Mouse (Mus musculus) midbrain, embryonic 15.5 days (tissue): ENCODE data around the gene Ppp4r1. TPM values are rescaled to one million over a fixed set of nuclear protein-coding genes. Genes with fewer than 3 reads are reported as not detected.

Source experiments
- ATAC-seq: fragments of 200-750 bp; cut with Nextera tagmentation; replicated peaks from 2 replicates; pipeline ENCODE4 v1.8.0; 2017; ENCODE audit warnings: moderate TSS enrichment
- H3K27ac ChIP-seq: fragments of 300-500 bp; sonication (generic); 2 replicates; pipeline ENCODE4 v1.5.1; 2015; ENCODE audit warnings: mild to moderate bottlenecking, inconsistent platforms
- H3K27me3 ChIP-seq: fragments of 300-500 bp; sonication (generic); replicated peaks from 2 replicates; pipeline ENCODE4 v1.6.1; 2015; ENCODE audit warnings: inconsistent platforms
- H3K36me3 ChIP-seq: fragments of 300-500 bp; sonication (generic); replicated peaks from 2 replicates; pipeline ENCODE4 v1.6.1; 2015; ENCODE audit warnings: inconsistent platforms
- H3K4me1 ChIP-seq: fragments of 300-500 bp; sonication (generic); 2 replicates; pipeline ENCODE4 v1.6.1; 2015; ENCODE audit warnings: inconsistent platforms
- H3K4me2 ChIP-seq: fragments of 300-500 bp; sonication (generic); 2 replicates; pipeline ENCODE4 v1.6.1; 2015; ENCODE audit warnings: inconsistent platforms, mild to moderate bottlenecking, moderate library complexity
- H3K4me3 ChIP-seq: fragments of 300-500 bp; sonication (generic); 2 replicates; pipeline ENCODE4 v1.5.1; 2015; ENCODE audit warnings: mild to moderate bottlenecking, inconsistent platforms
- H3K9ac ChIP-seq: fragments of 300-500 bp; sonication (generic); 2 replicates; pipeline ENCODE4 v1.6.1; 2015; ENCODE audit warnings: mild to moderate bottlenecking, inconsistent platforms
- H3K9me3 ChIP-seq: fragments of 300-500 bp; sonication (generic); 2 replicates; pipeline ENCODE4 v1.6.1; 2016; ENCODE audit warnings: inconsistent platforms
- WGBS: fragments of 180-500 bp; shearing (Covaris S2); methylation state at CpG from one replicate; pipeline ENCODE4 v1.1.7; 2015; ENCODE audit warnings: mixed read lengths; 5-methylcytosine and 5-hydroxymethylcytosine counted together
- polyA plus RNA-seq: library from polyadenylated mRNA; unstranded; fragments of >200 nt; fragmentation: Nextera tagmentation; extraction: Ambion mirVana; gene quantifications from 2 replicates; pipeline ENCODE4 v1.2.1, GENCODE M21; 2015

Ppp4r1 gene
- polyA plus RNA-seq, 1 experiment from 2014 or later = 49.2 TPM

GRCm38 (mm10) chr17:65794096-65794850 is 11.9 kb downstream of the Ppp4r1 start:
- Histone ChIP-seq H3K27ac (no peak overlapping the region), H3K27me3 (no peaks in the 10 kb centered on the region), H3K9me3 (no peaks in the 10 kb centered on the region), H3K9ac (no peak overlapping the region), H3K36me3 (no peaks in the 10 kb centered on the region), H3K4me2 (no peak overlapping the region), H3K4me1 (no peaks in the 10 kb centered on the region), H3K4me3 (no peak overlapping the region)
- no peak for ATAC-seq
- 91% methylated on average over 13 of the region's 13 CpGs for WGBS

- no peaks in the 10 kb centered on the region for H3K9me3 ChIP-seq
- no peaks in the 10 kb centered on the region for H3K27me3 ChIP-seq
- no peak overlapping the region for H3K27ac ChIP-seq
- no peaks in the 10 kb centered on the region for H3K4me1 ChIP-seq
- no peak overlapping the region for H3K4me2 ChIP-seq
- no peak for ATAC-seq
- WGBS = 82% methylated on average over 7 of the region's 7 CpGs
- no peak overlapping the region for H3K4me3 ChIP-seq
- H3K9ac ChIP-seq = no peak overlapping the region
- no peaks in the 10 kb centered on the region for H3K36me3 ChIP-seq
Measured at GRCm38 (mm10) chr17:65796056-65796455, 13.7 kb downstream of the Ppp4r1 start.

- 79% methylated on average over 4 of the region's 4 CpGs for WGBS
- no peak overlapping the region for H3K4me2 ChIP-seq
- ATAC-seq = no peak
Measured at GRCm38 (mm10) chr17:65798446-65798845, 16.1 kb downstream of the Ppp4r1 start.

GRCm38 (mm10) chr17:65799353-65799752 is 17.0 kb downstream of the Ppp4r1 start:
- no peak overlapping the region for H3K9ac ChIP-seq
- H3K27me3 ChIP-seq = no peaks in the 10 kb centered on the region
- ATAC-seq = no peak
- no peak overlapping the region for H3K27ac ChIP-seq
- H3K9me3 ChIP-seq = no peaks in the 10 kb centered on the region
- H3K36me3 ChIP-seq = no peaks in the 10 kb centered on the region
- H3K4me2 ChIP-seq = no peak overlapping the region
- H3K4me3 ChIP-seq = no peak overlapping the region
- H3K4me1 ChIP-seq = 0 out of 2 replicates have a peak, but pooled peaks cover 3% of the 10 kb centered on the region
- 72% methylated on average over 1 of the region's 1 CpGs for WGBS

More at GRCm38 (mm10) chr17:65798446-65798845, 16.1 kb downstream of the Ppp4r1 start:
- Histone ChIP-seq H3K36me3 (no peaks in the 10 kb centered on the region), H3K4me3 (no peak overlapping the region), H3K27me3 (no peaks in the 10 kb centered on the region), H3K9me3 (no peaks in the 10 kb centered on the region), H3K4me1 (0 out of 2 replicates have a peak, but pooled peaks cover 3% of the 10 kb centered on the region), H3K9ac (no peak overlapping the region), H3K27ac (no peak overlapping the region)

GRCm38 (mm10) chr17:65800451-65800850 is 18.1 kb downstream of the Ppp4r1 start:
- Histone ChIP-seq H3K9ac (no peak overlapping the region), H3K36me3 (0 out of 2 replicates have a peak, but pooled peaks cover 3% of the 10 kb centered on the region), H3K9me3 (no peaks in the 10 kb centered on the region), H3K27me3 (no peaks in the 10 kb centered on the region), H3K4me1 (0 out of 2 replicates have a peak, but pooled peaks cover 3% of the 10 kb centered on the region), H3K4me3 (no peak overlapping the region), H3K4me2 (no peak overlapping the region), H3K27ac (no peak overlapping the region)
- WGBS = 86% methylated on average over 6 of the region's 6 CpGs
- ATAC-seq = no peak

GRCm38 (mm10) chr17:65802026-65802425 is 19.7 kb downstream of the Ppp4r1 start:
- H3K36me3 ChIP-seq = 0 out of 2 replicates have a peak, but pooled peaks cover 3% of the 10 kb centered on the region
- 76% methylated on average over 4 of the region's 4 CpGs for WGBS
- H3K27me3 ChIP-seq = no peaks in the 10 kb centered on the region
- no peak overlapping the region for H3K4me3 ChIP-seq
- no peak for ATAC-seq
- H3K9me3 ChIP-seq = no peaks in the 10 kb centered on the region
- H3K4me1 ChIP-seq = 0 out of 2 replicates have a peak, but pooled peaks cover 3% of the 10 kb centered on the region
- H3K4me2 ChIP-seq = no peak overlapping the region
- H3K9ac ChIP-seq = no peak overlapping the region
- H3K27ac ChIP-seq = no peak overlapping the region

GRCm38 (mm10) chr17:65805966-65806365 is 23.6 kb downstream of the Ppp4r1 start:
- Histone ChIP-seq H3K27me3 (no peaks in the 10 kb centered on the region), H3K27ac (no peak overlapping the region), H3K9me3 (no peaks in the 10 kb centered on the region), H3K4me1 (0 out of 2 replicates have a peak, but pooled peaks cover 3% of the 10 kb centered on the region), H3K9ac (no peak overlapping the region), H3K4me2 (no peak overlapping the region), H3K36me3 (0 out of 2 replicates have a peak, but pooled peaks cover 4% of the 10 kb centered on the region), H3K4me3 (no peak overlapping the region)
- 84% methylated on average over 4 of the region's 4 CpGs for WGBS
- ATAC-seq = no peak

- no peak overlapping the region for H3K4me3 ChIP-seq
- H3K36me3 ChIP-seq = 0 out of 2 replicates have a peak, but pooled peaks cover 8% of the 10 kb centered on the region
- WGBS = 90% methylated on average over 2 of the region's 2 CpGs
- H3K27me3 ChIP-seq = no peaks in the 10 kb centered on the region
- 0 out of 2 replicates have a peak, but pooled peaks have one; percentile 32 for ATAC-seq
- no peaks in the 10 kb centered on the region for H3K9me3 ChIP-seq
- H3K27ac ChIP-seq = no peak overlapping the region
- H3K9ac ChIP-seq = no peak overlapping the region
- 0 out of 2 replicates have a peak, but pooled peaks cover 3% of the 10 kb centered on the region for H3K4me1 ChIP-seq
- H3K4me2 ChIP-seq = no peak overlapping the region
Measured at GRCm38 (mm10) chr17:65806416-65806815, 24.0 kb downstream of the Ppp4r1 start.

- H3K36me3 ChIP-seq = peaks cover 32% of the 10 kb centered on the region
- H3K9ac ChIP-seq = no peak overlapping the region
- no peak overlapping the region for H3K4me3 ChIP-seq
- no peaks in the 10 kb centered on the region for H3K4me1 ChIP-seq
- ATAC-seq = no peak
- no peak overlapping the region for H3K27ac ChIP-seq
- H3K27me3 ChIP-seq = no peaks in the 10 kb centered on the region
- H3K9me3 ChIP-seq = no peaks in the 10 kb centered on the region
- no peak overlapping the region for H3K4me2 ChIP-seq
- 91% methylated on average over 5 of the region's 5 CpGs for WGBS
Measured at GRCm38 (mm10) chr17:65811032-65811431, 28.7 kb downstream of the Ppp4r1 start.

GRCm38 (mm10) chr17:65813763-65814162 is 31.4 kb downstream of the Ppp4r1 start:
- H3K27me3 ChIP-seq = no peaks in the 10 kb centered on the region
- H3K4me1 ChIP-seq = no peaks in the 10 kb centered on the region
- no peaks in the 10 kb centered on the region for H3K9me3 ChIP-seq
- 96% methylated on average over 8 of the region's 8 CpGs for WGBS
- H3K36me3 ChIP-seq = peaks cover 49% of the 10 kb centered on the region
- ATAC-seq = no peak
- no peak overlapping the region for H3K4me2 ChIP-seq
- H3K9ac ChIP-seq = no peak overlapping the region
- no peak overlapping the region for H3K27ac ChIP-seq
- no peak overlapping the region for H3K4me3 ChIP-seq

GRCm38 (mm10) chr17:65820197-65820596 is 37.8 kb downstream of the Ppp4r1 start:
- 86% methylated on average over 5 of the region's 5 CpGs for WGBS
- H3K4me3 ChIP-seq = no peak overlapping the region
- ATAC-seq = no peak
- H3K27me3 ChIP-seq = no peaks in the 10 kb centered on the region
- no peak overlapping the region for H3K9ac ChIP-seq
- no peak overlapping the region for H3K27ac ChIP-seq
- H3K9me3 ChIP-seq = no peaks in the 10 kb centered on the region
- no peak overlapping the region for H3K4me2 ChIP-seq
- no peaks in the 10 kb centered on the region for H3K4me1 ChIP-seq
- H3K36me3 ChIP-seq = peaks cover 23% of the 10 kb centered on the region

- 92% methylated on average over 5 of the region's 5 CpGs for whole genome bisulfite sequencing
- Histone ChIP-seq H3K9ac (no peak overlapping the region), H3K4me1 (peaks cover 4% of the 10 kb centered on the region; the same call in 1 of the 2 replicates), H3K9me3 (no peaks in the 10 kb centered on the region), H3K4me2 (no peak overlapping the region), H3K27ac (no peak overlapping the region), H3K27me3 (no peaks in the 10 kb centered on the region), H3K36me3 (peaks cover 3% of the 10 kb centered on the region), H3K4me3 (no peak overlapping the region)
- ATAC-seq = no peak
Measured at GRCm38 (mm10) chr17:65822423-65822822, 40.0 kb downstream of the Ppp4r1 start.

- Histone ChIP-seq H3K4me2 (no peak overlapping the region), H3K27ac (no peak overlapping the region), H3K27me3 (no peaks in the 10 kb centered on the region), H3K36me3 (no peaks in the 10 kb centered on the region), H3K9ac (no peak overlapping the region), H3K9me3 (no peaks in the 10 kb centered on the region), H3K4me1 (peaks cover 9% of the 10 kb centered on the region), H3K4me3 (no peak overlapping the region)
- no peak for ATAC-seq
- WGBS = 93% methylated on average over 10 of the region's 10 CpGs
Measured at GRCm38 (mm10) chr17:65824246-65824645, 41.9 kb downstream of the Ppp4r1 start.
